ENCODE assay signal across 11 mouse cellular contexts in genomic region chr3:27901846-27902245, GRCm38 (mm10). TPM values are rescaled to one million over a fixed set of nuclear protein-coding genes. Genes with fewer than 3 reads are reported as not detected.
DNase-seq lines count a peak whose midpoint lies in the region.
"Had no signal": no experiment of that assay in that cellular context is flagged by ENCODE, and none has a peak within 500 bp of the region (broad histone marks: within the 10 kb centered on the region; RNA-seq: fewer than 3 reads in every experiment).

No protein-coding gene starts in this region.

- peak; percentile 21 to 24 for DNase-seq in kidney, postnatal 4 days
- DNase-seq in kidney, adult 9 months, result no peak
- peak; percentile 9 for DNase-seq in thymus, postnatal 25 days
- no peak for DNase-seq in thymus, postnatal 10 days (ENCODE audit: low spot score in 2 of 2)
- DNase-seq in R1 (ENCODE audit: low read depth, low spot score), result peak; percentile 67
- DNase-seq in testis, postnatal 10 days (ENCODE audit: low spot score), result peak; percentile 47
- no peak for DNase-seq in layer of hippocampus, postnatal 36 days
- DNase-seq: cerebellum, postnatal 25 days; right cerebral cortex, postnatal 14 days had no signal

RNA-seq across cellular contexts. Expression of gene Tmem212, which starts 5.7 kb away (rescaled TPM):
- 1 to 10 TPM; 1.4 to 2.1 TPM for total RNA-seq in layer of hippocampus, postnatal 36 days (2021)
- total RNA-seq: G1E; gastrocnemius, adult 8-10 months had no signal

RNA-seq across cellular contexts. Expression of gene Pld1, which starts 36.6 kb away (rescaled TPM):
- total RNA-seq in layer of hippocampus, postnatal 36 days (2021), result 10 to 100 TPM in 1 of 2 experiments, 1 to 10 TPM in 1; 7.3 to 10.6 TPM

Comparison
In these comparisons a context has a peak if more than half of its experiments do, and no peak if none do; other contexts are left out.
1. DNase-seq: peak in kidney, postnatal 4 days (2 of 2), thymus, postnatal 25 days (single experiment), R1 (single experiment) and testis, postnatal 10 days (single experiment); none in kidney, adult 9 months (single experiment), thymus, postnatal 10 days (0 of 2) and layer of hippocampus, postnatal 36 days (0 of 2).